Mouse (Mus musculus) kidney, adult 2 months (tissue): ENCODE data around the gene Crtac1. TPM values are rescaled to one million over a fixed set of nuclear protein-coding genes. Genes with fewer than 3 reads are reported as not detected.

Source experiments
- DNase-seq: peaks from one replicate; pipeline ENCODE4 v3.0.0; 2021
- H3K27ac ChIP-seq: fragments of 200-500 bp; 2 replicates; pipeline ENCODE4 v1.5.1; 2012; ENCODE audit warnings: low read depth, low read length, control low read depth, inconsistent platforms; ENCODE audit not compliant: insufficient read depth
- H3K27me3 ChIP-seq: fragments of 200-500 bp; replicated peaks from 2 replicates; pipeline ENCODE4 v1.6.1; 2012; ENCODE audit warnings: mild to moderate bottlenecking, moderate library complexity, low read length, inconsistent platforms; ENCODE audit not compliant: control insufficient read depth, insufficient read depth
- H3K36me3 ChIP-seq: fragments of 200-500 bp; 2 replicates; pipeline ENCODE4 v1.6.1; 2012; ENCODE audit warnings: mild to moderate bottlenecking, moderate library complexity, low read length, inconsistent platforms; ENCODE audit not compliant: control insufficient read depth, insufficient read depth
- H3K4me1 ChIP-seq: fragments of 200-500 bp; 2 replicates; pipeline ENCODE4 v1.6.1; 2011; ENCODE audit warnings: low read length; ENCODE audit not compliant: control insufficient read depth, insufficient read depth
- H3K4me3 ChIP-seq: fragments of 200-500 bp; 2 replicates; pipeline ENCODE4 v1.5.1; 2011; ENCODE audit warnings: mild to moderate bottlenecking, low read depth, low read length, control low read depth; ENCODE audit not compliant: insufficient read depth
- CTCF ChIP-seq: fragments of 200-500 bp; conservative IDR thresholded peaks from 2 replicates; pipeline ENCODE4 v1.5.1; 2011; ENCODE audit warnings: low read depth, mild to moderate bottlenecking, control low read depth, low read length, moderate library complexity, mixed read lengths; ENCODE audit not compliant: insufficient read depth, insufficient read length
- POLR2A ChIP-seq: fragments of 200-500 bp; IDR thresholded peaks from one replicate; pipeline ENCODE4 v1.6.1; 2011; ENCODE audit warnings: low read depth, low read length, control low read depth
- WGBS: fragments of 180-500 bp; shearing (Covaris S2); methylation state at CpG from one replicate; pipeline ENCODE4 v1.1.7; 2018; 5-methylcytosine and 5-hydroxymethylcytosine counted together
- polyA plus RNA-seq: library from polyadenylated mRNA; depleted of rRNA; stranded (reverse); fragments of >200 nt; gene quantifications from 2 replicates; pipeline ENCODE4 v1.2.3, GENCODE M21; 2012

The Crtac1 gene
- polyA plus RNA-seq, 1 experiment = 0.06 TPM

DNA sequence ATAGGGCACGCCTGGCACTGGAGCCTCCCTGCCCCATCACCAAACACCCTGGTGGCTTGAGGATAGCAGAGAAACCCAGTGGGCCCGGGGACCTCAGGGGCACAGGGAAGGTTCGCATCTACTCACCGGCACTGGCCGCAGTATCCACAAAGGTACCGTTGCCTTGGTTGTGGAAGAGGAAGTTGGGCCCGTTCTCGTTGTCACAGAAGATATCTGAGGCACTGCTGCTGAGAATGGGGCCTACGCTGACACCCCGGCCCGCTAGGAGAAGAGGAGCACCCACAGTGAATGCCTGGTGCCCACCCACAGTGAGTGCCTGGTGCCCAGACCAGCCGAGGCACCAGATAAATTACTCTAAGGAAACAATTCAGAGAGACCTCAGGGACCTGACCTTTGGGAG is 122.7 kb downstream of the Crtac1 start:
- WGBS = 83% methylated on average over 12 of the region's 12 CpGs
- Histone ChIP-seq H3K4me1 (no peaks in the 10 kb centered on the region), H3K4me3 (no peak overlapping the region), H3K27ac (no peak overlapping the region), H3K36me3 (no peaks in the 10 kb centered on the region), H3K27me3 (no peaks in the 10 kb centered on the region)
- no peak for DNase-seq
- no peak for TF ChIP-seq CTCF
- TF ChIP-seq POLR2A = no peak

- no peak for TF ChIP-seq POLR2A
- TF ChIP-seq CTCF = no peak
- H3K27me3 ChIP-seq = no peaks in the 10 kb centered on the region
- H3K4me3 ChIP-seq = no peak overlapping the region
- no peaks in the 10 kb centered on the region for H3K4me1 ChIP-seq
- no peaks in the 10 kb centered on the region for H3K36me3 ChIP-seq
- H3K27ac ChIP-seq = no peak overlapping the region
- no peak for DNase-seq
- 10% methylated on average over 8 of the region's 8 CpGs for WGBS
Observed at GRCm38 (mm10) chr19:42307019-42307418, 124.6 kb downstream of the Crtac1 start.

GRCm38 (mm10) chr19:42306202-42306601 is 125.4 kb downstream of the Crtac1 start:
- 38% methylated on average over 7 of the region's 7 CpGs for WGBS
- DNase-seq = no peak
- TF ChIP-seq POLR2A = no peak
- TF ChIP-seq CTCF = no peak
- H3K36me3 ChIP-seq = no peaks in the 10 kb centered on the region
- no peak overlapping the region for H3K4me3 ChIP-seq
- H3K27ac ChIP-seq = no peak overlapping the region
- no peaks in the 10 kb centered on the region for H3K4me1 ChIP-seq
- H3K27me3 ChIP-seq = no peaks in the 10 kb centered on the region

- DNase-seq = no peak
- Histone ChIP-seq H3K27ac (no peak overlapping the region), H3K4me3 (no peak overlapping the region), H3K27me3 (no peaks in the 10 kb centered on the region), H3K4me1 (no peaks in the 10 kb centered on the region), H3K36me3 (no peaks in the 10 kb centered on the region)
- 50% methylated on average over 8 of the region's 8 CpGs for WGBS
- TF ChIP-seq CTCF = no peak
- no peak for TF ChIP-seq POLR2A
Observed at GRCm38 (mm10) chr19:42305746-42306145, 125.8 kb downstream of the Crtac1 start.

GRCm38 (mm10) chr19:42304506-42304905 is 127.1 kb downstream of the Crtac1 start:
- Histone ChIP-seq H3K4me1 (no peaks in the 10 kb centered on the region), H3K4me3 (no peak overlapping the region), H3K27ac (no peak overlapping the region), H3K36me3 (no peaks in the 10 kb centered on the region), H3K27me3 (no peaks in the 10 kb centered on the region)
- no peak for TF ChIP-seq POLR2A
- WGBS = 40% methylated on average over 13 of the region's 13 CpGs
- no peak for DNase-seq

DNA sequence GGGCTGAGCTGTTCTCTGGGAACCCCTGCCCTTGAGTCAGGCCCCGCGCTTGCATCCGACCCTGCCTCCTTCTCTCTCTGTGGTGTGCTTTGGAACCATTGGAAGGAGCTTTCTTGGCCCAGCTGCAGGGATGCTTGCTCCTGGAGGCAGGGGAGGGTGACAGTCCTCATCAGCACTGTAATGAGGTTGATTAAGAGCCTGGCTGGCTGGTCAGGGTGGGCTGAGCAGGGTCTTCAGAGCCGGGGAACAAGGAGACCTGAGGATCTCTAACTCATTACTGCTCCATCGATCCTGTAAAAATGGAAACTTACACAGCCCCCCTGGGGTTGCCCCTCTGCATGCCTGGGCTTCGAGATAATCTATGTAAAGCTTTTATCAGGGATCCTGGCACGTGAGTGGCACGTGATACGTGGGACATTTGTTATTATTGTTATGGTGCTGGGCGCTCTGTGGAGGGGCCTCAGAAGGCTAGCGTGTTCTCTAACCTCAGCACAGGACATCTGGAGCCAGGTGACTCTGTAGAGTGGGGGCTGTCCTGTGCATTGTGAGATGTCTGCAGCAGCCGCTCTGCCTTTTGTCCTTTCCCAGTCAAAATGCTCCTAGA is 128.3 kb downstream of the Crtac1 start:
- Histone ChIP-seq H3K4me1 (no peaks in the 10 kb centered on the region), H3K4me3 (no peak overlapping the region), H3K27ac (no peak overlapping the region), H3K36me3 (no peaks in the 10 kb centered on the region), H3K27me3 (no peaks in the 10 kb centered on the region)
- DNase-seq = no peak
- TF ChIP-seq CTCF (no peak), POLR2A (no peak)
- 50% methylated on average over 12 of the region's 12 CpGs for WGBS

DNA sequence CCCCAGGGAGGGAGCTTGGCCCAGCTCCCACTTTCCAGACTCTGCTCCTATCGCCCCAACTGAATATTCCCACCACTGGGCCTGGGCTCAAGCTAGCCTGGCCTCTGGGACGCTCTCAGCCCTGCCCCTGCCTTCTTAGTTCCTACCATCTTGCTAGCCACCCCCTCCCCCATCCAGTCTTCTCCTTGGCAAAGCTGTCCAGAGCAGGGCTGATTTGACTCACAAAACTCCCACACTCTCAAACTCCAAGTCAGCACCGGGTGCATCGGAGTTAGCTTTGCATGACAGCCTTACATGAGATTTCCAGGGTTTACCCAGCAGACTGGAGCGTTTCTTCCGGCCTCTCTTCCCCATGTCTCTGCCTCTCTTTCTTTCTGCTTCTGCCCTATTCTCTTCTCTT is 138.4 kb downstream of the Crtac1 start:
- H3K36me3 ChIP-seq = no peaks in the 10 kb centered on the region
- WGBS = 50% methylated on average over 6 of the region's 6 CpGs

More for the DNA sequence above, 138.4 kb downstream of the Crtac1 start:
- no peaks in the 10 kb centered on the region for H3K4me1 ChIP-seq
- H3K27ac ChIP-seq = no peak overlapping the region
- TF ChIP-seq CTCF = no peak
- no peak for TF ChIP-seq POLR2A
- no peak for DNase-seq
- no peak overlapping the region for H3K4me3 ChIP-seq
- no peaks in the 10 kb centered on the region for H3K27me3 ChIP-seq
